Mouse (Mus musculus) Patski (cell line): Measurements from ENCODE around the gene Map1s. TPM values are rescaled to one million over a fixed set of nuclear protein-coding genes. Genes with fewer than 3 reads are reported as not detected.

Experiments used
- ATAC-seq: fragments of 100-300 bp; one replicate; pipeline ENCODE4 v1.8.0; 2021
- CTCF ChIA-PET: fragments of 350-600 bp; sonication (Branson Sonifier 250); formaldehyde crosslinking; loops from one replicate; lab custom pipeline; 2022; ENCODE audit warnings: inconsistent platforms; lab: Charles Lee
- POLR2A ChIA-PET: fragments of 350-600 bp; sonication (Branson Sonifier 250); formaldehyde crosslinking; loops from one replicate; lab custom pipeline; 2022; ENCODE audit warnings: antibody characterized with exemption, inconsistent platforms; lab: Charles Lee
- DNase-seq: peaks from one replicate; pipeline ENCODE4 v3.0.0-alpha.2; 2011; ENCODE audit warnings: low read depth, low spot score
- H3K27me3 ChIP-seq: fragments of 371-371 bp; one replicate; pipeline ENCODE4 v1.5.1; 2021
- CTCF ChIP-seq: fragments of 100-300 bp; IDR thresholded peaks from one replicate; pipeline ENCODE4 v1.5.1; 2021
- in situ Hi-C: fragments of 300-500 bp; cut with MboI; formaldehyde crosslinking; loops from 3 replicates; pipeline ENCODE4 v1.11.1; 2018; ENCODE audit warnings: low pct_unique_long_range_greater_than_20kb, mixed read lengths
- polyA plus RNA-seq: library from polyadenylated mRNA; unstranded; gene quantifications from one replicate; pipeline ENCODE4 v1.2.3, GENCODE M21; 2021

Map1s gene
- polyA plus RNA-seq, 1 experiment from 2014 or later, result 50.9 TPM

- ATAC-seq (no peak), DNase-seq (no peak)
- TF ChIP-seq CTCF, result no peak
- POLR2A ChIA-PET, result interaction anchor here (1.1 kb wide), 1 partner anchor 8 kb away, joined by 3 read pairs; no protein-coding TSS in a partner anchor
- CTCF ChIA-PET, result interaction anchor here (0.8 to 2.3 kb wide), 3 partner anchors 14 to 45 kb away, joined by 3 to 8 read pairs (median 4); no protein-coding TSS in a partner anchor
- no peaks in the 10 kb centered on the region for H3K27me3 ChIP-seq
- in situ Hi-C loops, result no loop called here
These were observed 1.2 kb upstream of the Map1s start for GRCm38 (mm10) chr8:70904532-70904931.

- no peak for TF ChIP-seq CTCF
- ChIA-PET POLR2A (interaction anchor here (0.7 to 1.1 kb wide), 2 partner anchors 9 to 32 kb away, joined by 3 to 4 read pairs; no protein-coding TSS in a partner anchor), CTCF (no interaction called here)
- H3K27me3 ChIP-seq, result no peaks in the 10 kb centered on the region
- ATAC-seq, result no peak
- in situ Hi-C loops, result no loop called here
- DNase-seq, result no peak
These were observed 285 bp upstream of the Map1s start for GRCm38 (mm10) chr8:70905463-70905830.

- DNase-seq (no peak), ATAC-seq (no peak)
- TF ChIP-seq CTCF, result no peak
- ChIA-PET POLR2A (no interaction called here), CTCF (interaction anchor here (1.3 kb wide), 1 partner anchor 10 kb away, joined by 3 read pairs; the partner anchor contains the start of gene Rpl18a)
- in situ Hi-C loops, result no loop called here
- H3K27me3 ChIP-seq, result no peaks in the 10 kb centered on the region
These were observed 1.8 kb downstream of the Map1s start for GRCm38 (mm10) chr8:70907518-70907917.

- no peak for ATAC-seq
- in situ Hi-C loops, result no loop called here
- ChIA-PET CTCF (no interaction called here), POLR2A (no interaction called here)
- no peak for DNase-seq
- H3K27me3 ChIP-seq, result no peaks in the 10 kb centered on the region
- no peak for TF ChIP-seq CTCF
These were observed 5.9 kb downstream of the Map1s start for GRCm38 (mm10) chr8:70911596-70911995.

GRCm38 (mm10) chr8:70912955-70913354 is 7.2 kb downstream of the Map1s start:
- H3K27me3 ChIP-seq, result no peaks in the 10 kb centered on the region
- DNase-seq, result no peak
- POLR2A ChIA-PET, result no interaction called here
- no peak for TF ChIP-seq CTCF
- CTCF ChIA-PET, result no interaction called here
- no peak for ATAC-seq
- in situ Hi-C loops, result no loop called here

- CTCF ChIA-PET, result no interaction called here
- ATAC-seq, result no peak
- in situ Hi-C loops, result no loop called here
- no peak for TF ChIP-seq CTCF
- DNase-seq, result no peak
- POLR2A ChIA-PET, result no interaction called here
- H3K27me3 ChIP-seq, result no peaks in the 10 kb centered on the region
These were observed 7.8 kb downstream of the Map1s start for GRCm38 (mm10) chr8:70913523-70913922.

GRCm38 (mm10) chr8:70914704-70915103 is 9.0 kb downstream of the Map1s start:
- no peaks in the 10 kb centered on the region for H3K27me3 ChIP-seq
- no peak for DNase-seq
- ChIA-PET POLR2A (no interaction called here), CTCF (interaction anchor here (0.8 kb wide), 1 partner anchor 11 kb away, joined by 3 read pairs; no protein-coding TSS in a partner anchor)
- in situ Hi-C loops, result no loop called here
- no peak for TF ChIP-seq CTCF
- ATAC-seq, result no peak

- H3K27me3 ChIP-seq, result no peaks in the 10 kb centered on the region
- ChIA-PET CTCF (no interaction called here), POLR2A (no interaction called here)
- DNase-seq, result no peak
- TF ChIP-seq CTCF, result no peak
- no peak for ATAC-seq
- in situ Hi-C loops, result no loop called here
These were observed 14.6 kb downstream of the Map1s start for GRCm38 (mm10) chr8:70920049-70920922.

- no peak for DNase-seq
- TF ChIP-seq CTCF, result no peak
- ATAC-seq, result no peak
- in situ Hi-C loops, result no loop called here
- ChIA-PET CTCF (interaction anchor here (1.6 kb wide), 1 partner anchor 17 kb away, joined by 3 read pairs; no protein-coding TSS in a partner anchor), POLR2A (no interaction called here)
- no peaks in the 10 kb centered on the region for H3K27me3 ChIP-seq
These were observed 18.4 kb downstream of the Map1s start for GRCm38 (mm10) chr8:70924151-70924550.

GRCm38 (mm10) chr8:70925754-70926153 is 20.0 kb downstream of the Map1s start:
- TF ChIP-seq CTCF, result no peak
- ChIA-PET CTCF (interaction anchor here (0.7 to 1.6 kb wide), 4 partner anchors 11 to 46 kb away, joined by 3 to 5 read pairs (median 3); partner anchors contain the start of gene Rpl18a), POLR2A (no interaction called here)
- no peak for ATAC-seq
- in situ Hi-C loops, result no loop called here
- no peaks in the 10 kb centered on the region for H3K27me3 ChIP-seq
- no peak for DNase-seq

GRCm38 (mm10) chr8:70926396-70926795 is 20.7 kb downstream of the Map1s start:
- no peak for ATAC-seq
- H3K27me3 ChIP-seq, result no peaks in the 10 kb centered on the region
- in situ Hi-C loops, result no loop called here
- POLR2A ChIA-PET, result no interaction called here
- CTCF ChIA-PET, result interaction anchor here (0.7 to 1.1 kb wide), 3 partner anchors 12 to 46 kb away, joined by 3 to 5 read pairs (median 3); partner anchors contain the start of gene Rpl18a
- DNase-seq, result no peak
- TF ChIP-seq CTCF, result no peak
